Mouse (Mus musculus) gastrocnemius, postnatal 25 days (tissue): ENCODE results near the gene Washc3. TPM values are rescaled to one million over a fixed set of nuclear protein-coding genes. Genes with fewer than 3 reads are reported as not detected.

ENCODE experiments used
- DNase-seq: peaks from one replicate; pipeline ENCODE4 v3.0.0; 2022
- total RNA-seq, 2 experiments: library from RNA; stranded (reverse); gene quantifications; 1 replicate in 1 of 2; 2 replicates in 1 of 2; pipeline ENCODE4 v1.2.3; 2021

Washc3 gene
- total RNA-seq, 2 experiments from 2014 or later = 30.2 to 34.2 TPM

GRCm38 (mm10) chr10:88255556-88255955 is 54.7 kb downstream of the Washc3 start:
- no peak for DNase-seq

- no peak for DNase-seq
Observed at GRCm38 (mm10) chr10:88260309-88260708, 59.4 kb downstream of the Washc3 start.

- DNase-seq = no peak
Observed at GRCm38 (mm10) chr10:88261186-88261585, 60.3 kb downstream of the Washc3 start.

GRCm38 (mm10) chr10:88263383-88263782 is 62.5 kb downstream of the Washc3 start:
- no peak for DNase-seq

DNA sequence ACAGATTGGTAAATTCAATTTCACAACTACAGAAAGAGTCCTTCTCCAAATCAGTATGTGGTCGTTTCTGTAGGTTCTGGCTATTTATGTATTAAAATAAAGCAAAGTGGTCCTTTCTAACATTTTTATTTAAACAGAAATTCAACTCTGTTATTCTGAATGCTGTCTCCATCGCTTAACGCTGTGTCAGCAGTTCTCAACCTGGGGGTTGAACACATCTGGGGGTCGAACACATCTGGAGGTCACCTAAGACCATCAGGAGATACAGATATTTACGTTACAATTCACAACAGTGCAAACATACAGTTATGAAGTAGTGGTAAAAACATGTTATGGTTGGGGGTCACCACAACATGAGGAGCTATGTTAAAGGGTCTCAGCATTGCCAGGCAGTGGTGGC is 73.2 kb downstream of the Washc3 start:
- no peak for DNase-seq

GRCm38 (mm10) chr10:88281699-88282098 is 80.8 kb downstream of the Washc3 start:
- DNase-seq = no peak

DNA sequence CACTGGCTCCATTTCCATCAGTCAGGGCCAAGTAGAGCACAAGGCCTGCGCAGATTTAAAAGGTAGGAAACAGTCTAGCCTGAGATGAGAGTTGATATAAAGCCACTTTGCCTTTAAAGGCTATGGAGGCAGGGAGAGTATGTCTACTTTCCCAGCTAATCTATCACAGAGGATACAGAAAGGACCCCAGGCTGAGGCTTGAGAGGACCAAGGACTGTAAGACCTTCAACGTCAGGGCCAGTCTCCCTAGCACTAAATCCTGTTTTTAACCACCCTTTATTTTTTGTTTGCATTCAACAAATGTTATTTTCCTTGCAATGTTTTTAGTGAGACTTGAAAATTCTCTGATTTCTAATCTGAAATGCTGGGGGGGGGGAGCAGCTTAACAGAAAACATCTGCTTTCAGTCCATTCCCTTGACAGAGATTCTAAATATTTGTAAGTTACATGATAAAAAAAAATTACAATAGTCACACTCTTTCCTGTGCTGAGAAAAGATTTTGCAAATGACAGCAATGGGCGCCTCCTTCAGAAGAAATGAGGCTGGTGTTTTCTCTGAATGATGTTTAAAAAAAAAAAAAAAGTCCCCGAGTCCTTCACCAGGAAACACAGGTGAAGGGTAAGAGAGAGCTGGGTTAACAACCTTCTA is 83.6 kb downstream of the Washc3 start:
- DNase-seq = no peak

DNA sequence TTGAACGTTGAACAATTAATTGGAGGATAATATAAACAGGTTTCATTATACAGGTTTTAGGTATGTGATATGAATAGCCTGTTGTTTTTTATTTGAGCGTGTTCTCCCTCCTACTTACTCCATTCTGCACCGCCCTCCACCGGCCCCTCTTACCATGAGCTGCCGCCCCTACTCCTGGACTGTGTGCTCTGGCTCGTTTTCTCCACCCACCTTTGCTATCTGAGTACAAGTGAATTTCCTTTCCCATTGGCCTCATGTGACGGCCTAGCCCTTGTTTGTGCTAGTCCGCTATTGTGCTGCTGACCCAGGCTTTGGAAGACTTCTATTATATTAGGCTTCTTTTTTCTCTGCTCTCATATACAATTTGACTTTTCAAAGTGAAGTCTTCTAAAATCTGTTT is 86.4 kb downstream of the Washc3 start:
- DNase-seq = no peak

GRCm38 (mm10) chr10:88288061-88288460 is 87.2 kb downstream of the Washc3 start:
- DNase-seq = no peak

GRCm38 (mm10) chr10:88295091-88295490 is 94.2 kb downstream of the Washc3 start:
- peak; percentile 43 for DNase-seq

Other genes starting within 250 kb of the Washc3 start
- gene Pmch, start 110.0 kb upstream of the Washc3 start, total RNA-seq = not detected
- under 1 TPM; 0.08 to 0.13 TPM for gene Parpbp, start 54.2 kb upstream of the Washc3 start, total RNA-seq
- 1 to 10 TPM; 4.8 to 5.8 TPM for gene Nup37, start 54.1 kb upstream of the Washc3 start, total RNA-seq
- gene Dram1, start 178.0 kb downstream of the Washc3 start, total RNA-seq = 1 to 10 TPM; 1.2 to 5.5 TPM
- 10 to 100 TPM; 15.4 to 15.8 TPM for gene Gnptab, start 178.0 kb downstream of the Washc3 start, total RNA-seq